Mouse (Mus musculus) liver, embryonic 11.5 days (tissue): ENCODE measurements at regions not wholly inside any gene's neighbourhood (a gene's known extent, or its start where the extent isn't known, plus 50 kb on each side); places are given as distances from the start of the nearest gene placed in this dataset.

Experiments
- ATAC-seq: fragments of 200-750 bp; cut with Nextera tagmentation; replicated peaks from 2 replicates; pipeline ENCODE4 v1.8.0; 2017; ENCODE audit warnings: moderate number of reproducible peaks, mild to moderate bottlenecking, moderate TSS enrichment, moderate library complexity; ENCODE audit not compliant: low FRiP score
- DNase-seq: peaks from one replicate; pipeline ENCODE4 v3.0.0-alpha.2; 2017; ENCODE audit warnings: low spot score
- H3K27ac ChIP-seq: fragments of 300-500 bp; sonication (generic); 2 replicates; pipeline ENCODE4 v1.5.1; 2014; ENCODE audit warnings: mild to moderate bottlenecking, low read depth, low read length, control low read depth
- H3K27me3 ChIP-seq: fragments of 300-500 bp; sonication (generic); replicated peaks from 2 replicates; pipeline ENCODE4 v1.6.1; 2014; ENCODE audit warnings: low read length, mixed read lengths; ENCODE audit not compliant: control insufficient read depth, insufficient read depth
- H3K36me3 ChIP-seq: fragments of 300-500 bp; sonication (generic); 2 replicates; pipeline ENCODE4 v1.6.1; 2014; ENCODE audit warnings: mild to moderate bottlenecking, low read length, moderate library complexity, mixed read lengths; ENCODE audit not compliant: control insufficient read depth, insufficient read depth
- H3K4me1 ChIP-seq: fragments of 300-500 bp; sonication (generic); replicated peaks from 2 replicates; pipeline ENCODE4 v1.6.1; 2014; ENCODE audit warnings: low read length, mixed read lengths; ENCODE audit not compliant: control insufficient read depth, insufficient read depth
- H3K4me2 ChIP-seq: fragments of 300-500 bp; sonication (generic); 2 replicates; pipeline ENCODE4 v1.6.1; 2014; ENCODE audit warnings: mild to moderate bottlenecking, control low read depth, moderate library complexity
- H3K4me3 ChIP-seq: fragments of 300-500 bp; sonication (generic); 2 replicates; pipeline ENCODE4 v1.5.1; 2014; ENCODE audit warnings: low read depth, low read length, control low read depth
- H3K9ac ChIP-seq: fragments of 300-500 bp; sonication (generic); 2 replicates; pipeline ENCODE4 v1.6.1; 2014; ENCODE audit warnings: low read depth, low read length, control low read depth
- H3K9me3 ChIP-seq: fragments of 300-500 bp; sonication (generic); 2 replicates; pipeline ENCODE4 v1.6.1; 2016; ENCODE audit warnings: low read length, inconsistent platforms, mixed read lengths; ENCODE audit not compliant: control insufficient read depth
- WGBS: fragments of 180-500 bp; shearing (Covaris S2); extraction: QIAGEN DNeasy Blood & Tissue Kit; methylation state at CpG from one replicate; pipeline ENCODE4 v1.1.7; 2014; 5-methylcytosine and 5-hydroxymethylcytosine counted together

GRCm38 (mm10) chr7:72505732-72506460, 199.5 kb upstream of the Mctp2 start:
- H3K27me3 ChIP-seq: no peaks in the 10 kb centered on the region
- H3K9me3 ChIP-seq: no peaks in the 10 kb centered on the region
- no peak overlapping the region for H3K9ac ChIP-seq
- WGBS: 66% methylated on average over 8 of the region's 8 CpGs
- H3K4me2 ChIP-seq: no peak overlapping the region
- H3K27ac ChIP-seq: no peak overlapping the region
- no peak for ATAC-seq
- no peaks in the 10 kb centered on the region for H3K36me3 ChIP-seq
- H3K4me3 ChIP-seq: no peak overlapping the region
- H3K4me1 ChIP-seq: no peaks in the 10 kb centered on the region
- DNase-seq: no peak

DNA sequence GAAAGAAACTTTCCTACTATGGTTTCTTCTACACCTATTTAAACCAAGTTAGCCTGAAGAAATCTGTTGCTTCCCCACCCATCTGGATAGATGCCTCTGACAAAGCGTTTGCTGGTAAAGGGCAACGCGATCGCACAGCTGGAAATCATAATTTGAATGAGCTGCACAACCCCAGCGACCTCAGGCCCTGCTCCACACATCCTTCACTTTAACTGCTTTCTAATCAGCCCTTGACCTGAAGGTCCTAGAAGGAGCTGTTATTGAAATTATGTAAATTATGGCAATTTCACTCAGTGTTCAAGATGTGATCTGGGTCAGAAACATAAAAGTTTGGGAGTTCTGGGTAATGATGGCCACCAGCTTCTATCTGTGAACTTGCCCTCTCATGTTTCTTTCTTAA, 201.5 kb upstream of the Mctp2 start:
- H3K9me3 ChIP-seq: no peaks in the 10 kb centered on the region
- no peak overlapping the region for H3K27ac ChIP-seq
- 69% methylated on average over 5 of the region's 5 CpGs for WGBS
- no peaks in the 10 kb centered on the region for H3K27me3 ChIP-seq
- no peaks in the 10 kb centered on the region for H3K36me3 ChIP-seq
- H3K9ac ChIP-seq: no peak overlapping the region
- H3K4me1 ChIP-seq: no peaks in the 10 kb centered on the region
- no peak overlapping the region for H3K4me2 ChIP-seq
- H3K4me3 ChIP-seq: no peak overlapping the region
- DNase-seq: no peak
- no peak for ATAC-seq

GRCm38 (mm10) chr7:72510116-72510515, 203.7 kb upstream of the Mctp2 start:
- ATAC-seq (no peak), DNase-seq (no peak)
- H3K27ac ChIP-seq: no peak overlapping the region
- H3K9me3 ChIP-seq: no peaks in the 10 kb centered on the region
- H3K27me3 ChIP-seq: no peaks in the 10 kb centered on the region
- H3K36me3 ChIP-seq: no peaks in the 10 kb centered on the region
- H3K4me3 ChIP-seq: no peak overlapping the region
- no peak overlapping the region for H3K9ac ChIP-seq
- WGBS: 72% methylated on average over 4 of the region's 4 CpGs
- H3K4me2 ChIP-seq: no peak overlapping the region
- H3K4me1 ChIP-seq: no peaks in the 10 kb centered on the region

DNA sequence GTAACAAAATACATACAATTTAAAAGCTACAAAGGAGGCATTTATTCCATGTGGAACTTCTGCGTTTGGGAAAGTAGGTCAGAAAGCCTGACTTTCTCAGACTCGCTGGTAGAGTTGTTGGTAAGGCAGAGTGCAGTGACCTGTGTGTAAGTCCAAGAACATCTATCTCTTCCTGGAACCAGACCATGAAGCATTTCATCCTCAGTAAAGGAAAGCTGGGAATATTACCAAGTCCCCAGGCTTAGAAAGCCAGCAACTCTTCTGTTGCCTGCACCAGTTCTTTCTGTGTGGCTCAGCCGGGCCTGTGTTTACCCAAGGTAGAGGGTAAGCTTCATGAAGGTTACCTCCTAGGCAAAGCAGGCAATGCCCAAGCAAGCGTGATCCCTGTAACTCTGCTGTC, 207.0 kb upstream of the Mctp2 start:
- Histone ChIP-seq H3K4me3 (no peak overlapping the region), H3K4me2 (no peak overlapping the region), H3K9ac (no peak overlapping the region), H3K4me1 (no peaks in the 10 kb centered on the region), H3K27me3 (no peaks in the 10 kb centered on the region), H3K9me3 (no peaks in the 10 kb centered on the region), H3K36me3 (no peaks in the 10 kb centered on the region), H3K27ac (no peak overlapping the region)
- DNase-seq (no peak), ATAC-seq (no peak)
- WGBS: 80% methylated on average over 4 of the region's 4 CpGs

- DNase-seq (no peak), ATAC-seq (no peak)
- 64% methylated on average over 2 of the region's 2 CpGs for WGBS
- no peaks in the 10 kb centered on the region for H3K27me3 ChIP-seq
- no peak overlapping the region for H3K9ac ChIP-seq
- no peaks in the 10 kb centered on the region for H3K4me1 ChIP-seq
- H3K4me3 ChIP-seq: no peak overlapping the region
- H3K27ac ChIP-seq: no peak overlapping the region
- H3K9me3 ChIP-seq: no peaks in the 10 kb centered on the region
- H3K36me3 ChIP-seq: no peaks in the 10 kb centered on the region
- no peak overlapping the region for H3K4me2 ChIP-seq
Measured at GRCm38 (mm10) chr7:72514851-72515250, 208.4 kb upstream of the Mctp2 start.

DNA sequence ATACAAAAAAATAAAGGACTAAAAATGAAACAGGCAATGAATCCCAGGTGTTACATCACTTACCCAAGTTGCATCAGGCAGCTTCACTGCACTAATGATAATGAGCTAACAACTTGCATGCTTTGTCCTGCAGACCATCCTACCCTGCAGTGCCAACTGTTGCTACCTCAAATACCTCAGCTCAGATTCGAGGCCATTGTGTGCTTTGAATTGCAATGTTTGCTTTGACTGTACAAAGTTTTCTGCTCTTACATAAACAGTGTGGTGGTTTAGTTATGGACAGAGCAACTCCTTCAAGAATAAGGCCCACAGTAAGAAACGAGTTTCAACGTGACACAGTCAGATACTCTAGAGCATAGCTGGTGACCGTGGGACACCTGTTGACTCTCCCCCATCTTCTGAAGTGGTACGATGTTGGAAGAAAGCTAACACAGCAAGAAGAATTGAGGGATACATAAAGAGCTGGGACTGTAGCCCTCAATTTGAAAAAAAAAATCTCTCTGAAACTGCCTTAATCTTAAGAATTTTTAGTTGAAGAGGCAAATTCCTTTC, 212.1 kb upstream of the Mctp2 start:
- no peaks in the 10 kb centered on the region for H3K9me3 ChIP-seq
- no peak overlapping the region for H3K9ac ChIP-seq
- DNase-seq (no peak), ATAC-seq (no peak)
- no peak overlapping the region for H3K4me2 ChIP-seq
- no peaks in the 10 kb centered on the region for H3K4me1 ChIP-seq
- H3K36me3 ChIP-seq: no peaks in the 10 kb centered on the region
- H3K27ac ChIP-seq: no peak overlapping the region
- no peaks in the 10 kb centered on the region for H3K27me3 ChIP-seq
- H3K4me3 ChIP-seq: no peak overlapping the region
- 58% methylated on average over 5 of the region's 5 CpGs for WGBS

- Histone ChIP-seq H3K4me2 (no peak overlapping the region), H3K27ac (no peak overlapping the region), H3K4me3 (no peak overlapping the region), H3K4me1 (no peaks in the 10 kb centered on the region), H3K36me3 (no peaks in the 10 kb centered on the region), H3K9ac (no peak overlapping the region), H3K9me3 (no peaks in the 10 kb centered on the region), H3K27me3 (no peaks in the 10 kb centered on the region)
- no peak for DNase-seq
- ATAC-seq: no peak
- WGBS: 70% methylated on average over 6 of the region's 6 CpGs
Measured at GRCm38 (mm10) chr7:72519359-72520115, 213.1 kb upstream of the Mctp2 start.

DNA sequence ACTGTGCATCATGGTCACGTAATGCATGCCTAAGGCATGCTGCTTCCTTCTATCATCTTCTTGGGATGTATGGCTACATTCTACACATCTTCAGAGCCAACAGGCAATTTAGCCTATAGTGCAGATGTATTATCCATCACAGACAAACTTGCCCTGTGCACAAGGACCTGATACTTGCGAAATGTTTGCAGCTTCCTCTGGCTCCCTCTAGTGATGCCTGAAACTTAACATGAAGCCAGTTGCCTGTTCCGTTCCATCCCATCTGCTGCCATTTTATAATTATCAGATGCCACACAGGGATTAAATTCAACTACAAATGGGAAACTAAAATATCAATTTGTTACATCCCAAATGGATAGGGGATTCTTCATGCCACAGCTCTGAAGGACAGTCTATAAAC, 222.5 kb upstream of the Mctp2 start:
- Histone ChIP-seq H3K4me2 (no peak overlapping the region), H3K9ac (no peak overlapping the region), H3K9me3 (no peaks in the 10 kb centered on the region), H3K4me3 (no peak overlapping the region), H3K27me3 (no peaks in the 10 kb centered on the region), H3K36me3 (no peaks in the 10 kb centered on the region), H3K4me1 (no peaks in the 10 kb centered on the region), H3K27ac (no peak overlapping the region)
- DNase-seq (no peak), ATAC-seq (no peak)
- 85% methylated on average over 3 of the region's 3 CpGs for WGBS

GRCm38 (mm10) chr7:72538288-72538687, 231.9 kb upstream of the Mctp2 start:
- ATAC-seq (no peak), DNase-seq (no peak)
- Histone ChIP-seq H3K36me3 (no peaks in the 10 kb centered on the region), H3K4me1 (no peaks in the 10 kb centered on the region), H3K27me3 (no peaks in the 10 kb centered on the region), H3K27ac (no peak overlapping the region), H3K9ac (no peak overlapping the region), H3K9me3 (no peaks in the 10 kb centered on the region), H3K4me3 (no peak overlapping the region), H3K4me2 (no peak overlapping the region)
- 71% methylated on average over 6 of the region's 6 CpGs for WGBS
